Mouse (Mus musculus) limb, embryonic 11.5 days (tissue): Measurements from ENCODE around the gene Ptpru. TPM values are rescaled to one million over a fixed set of nuclear protein-coding genes. Genes with fewer than 3 reads are reported as not detected.
A peak's percentile ranks its signal among the peaks of the same experiment; 100 is the strongest.

Source experiments
- ATAC-seq: fragments of 200-750 bp; cut with Nextera tagmentation; 2 replicates; pipeline ENCODE4 v1.8.0; 2017; ENCODE audit warnings: low read depth; ENCODE audit not compliant: insufficient number of reproducible peaks, low FRiP score, low TSS enrichment
- DNase-seq: peaks from one replicate; pipeline ENCODE4 v3.0.0-alpha.2; 2015; ENCODE audit warnings: low spot score
- H3K27ac ChIP-seq: fragments of 300-500 bp; sonication (generic); replicated peaks from 2 replicates; pipeline ENCODE4 v1.5.1; 2014; ENCODE audit warnings: low read depth, mild to moderate bottlenecking, low read length
- H3K27me3 ChIP-seq: fragments of 300-500 bp; sonication (generic); 2 replicates; pipeline ENCODE4 v1.6.1; 2014; ENCODE audit warnings: mild to moderate bottlenecking, low read length, mixed read lengths; ENCODE audit not compliant: control insufficient read depth, insufficient read depth
- H3K36me3 ChIP-seq: fragments of 300-500 bp; sonication (generic); 2 replicates; pipeline ENCODE4 v1.6.1; 2014; ENCODE audit warnings: mild to moderate bottlenecking, low read length, moderate library complexity, mixed read lengths; ENCODE audit not compliant: control insufficient read depth, insufficient read depth
- H3K4me1 ChIP-seq: fragments of 300-500 bp; sonication (generic); 2 replicates; pipeline ENCODE4 v1.6.1; 2014; ENCODE audit warnings: low read length, mixed read lengths; ENCODE audit not compliant: control insufficient read depth, insufficient read depth
- H3K4me2 ChIP-seq: fragments of 300-500 bp; sonication (generic); 2 replicates; pipeline ENCODE4 v1.6.1; 2014; ENCODE audit warnings: low read depth, mild to moderate bottlenecking, moderate library complexity; ENCODE audit not compliant: severe bottlenecking
- H3K4me3 ChIP-seq: fragments of 300-500 bp; sonication (generic); 2 replicates; pipeline ENCODE4 v1.5.1; 2014; ENCODE audit warnings: low read depth, low read length
- H3K9ac ChIP-seq: fragments of 300-500 bp; sonication (generic); 2 replicates; pipeline ENCODE4 v1.6.1; 2014; ENCODE audit warnings: mild to moderate bottlenecking, low read length
- H3K9me3 ChIP-seq: fragments of 300-500 bp; sonication (generic); 2 replicates; pipeline ENCODE4 v1.6.1; 2016; ENCODE audit warnings: low read length; ENCODE audit not compliant: control insufficient read depth
- WGBS: fragments of 180-500 bp; shearing (Covaris S2); extraction: QIAGEN DNeasy Blood & Tissue Kit; methylation state at CpG from one replicate; pipeline ENCODE4 v1.1.7; 2014; 5-methylcytosine and 5-hydroxymethylcytosine counted together
- polyA plus RNA-seq: library from polyadenylated mRNA; unstranded; fragments of >200 nt; fragmentation: Nextera tagmentation; extraction: Ambion mirVana; gene quantifications from 2 replicates; pipeline ENCODE4 v1.2.1, GENCODE M21; 2014

Gene Ptpru
- polyA plus RNA-seq, 1 experiment from 2014 or later, result 12.5 TPM

DNA sequence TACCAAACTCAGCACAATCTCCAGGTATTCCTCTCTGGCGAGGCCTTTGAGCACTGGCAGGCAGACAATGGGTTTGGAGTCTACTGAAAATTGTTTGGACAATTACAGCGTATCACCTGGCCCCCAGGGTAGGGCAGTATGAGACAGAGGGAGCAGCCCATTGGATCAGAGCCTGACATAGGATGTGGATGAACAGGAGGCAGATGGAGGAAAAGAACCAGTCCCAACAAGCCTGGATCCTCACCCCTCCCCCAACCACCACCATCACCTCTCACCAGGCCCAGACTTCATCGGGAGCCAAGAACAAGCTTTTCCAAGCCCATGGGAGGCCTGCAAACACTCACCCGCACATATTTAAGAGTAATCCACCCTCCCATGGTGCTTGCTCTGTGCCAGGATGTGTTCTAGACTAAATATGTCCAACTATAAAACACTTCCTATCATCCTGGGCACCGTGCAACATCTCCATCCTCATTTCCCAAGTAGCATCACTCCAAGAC, 6.5 kb downstream of the Ptpru start:
- DNase-seq, result no peak
- 75% methylated on average over 5 of the region's 5 CpGs for WGBS
- Histone ChIP-seq H3K4me2 (no peak overlapping the region), H3K27me3 (peaks cover 3% of the 10 kb centered on the region; the same call in 1 of the 2 replicates), H3K4me3 (no peak overlapping the region), H3K9me3 (no peaks in the 10 kb centered on the region), H3K36me3 (no peaks in the 10 kb centered on the region), H3K9ac (no peak overlapping the region), H3K27ac (no peak overlapping the region), H3K4me1 (peaks cover 14% of the 10 kb centered on the region)
- no peak for ATAC-seq

DNA sequence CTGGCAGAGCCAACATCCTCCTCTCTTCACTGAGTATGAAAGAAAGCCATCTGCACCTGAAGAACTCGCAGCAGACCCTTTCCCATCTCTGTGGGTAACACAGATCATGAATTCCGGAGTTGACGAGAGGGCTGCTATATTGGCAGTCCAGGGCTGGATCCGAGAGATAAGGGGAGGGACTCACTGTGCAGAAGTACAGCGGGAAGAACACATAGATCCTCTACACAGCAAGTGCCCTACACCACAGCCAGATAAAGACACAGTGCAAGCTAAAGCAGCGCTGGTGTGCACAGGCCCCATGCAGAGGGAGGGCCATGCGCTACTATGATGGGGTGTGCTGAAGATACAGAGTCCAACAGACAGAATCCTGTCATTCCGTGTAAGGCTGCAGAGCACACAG, 9.0 kb downstream of the Ptpru start:
- Histone ChIP-seq H3K4me2 (no peak overlapping the region), H3K9ac (no peak overlapping the region), H3K27ac (no peak overlapping the region), H3K27me3 (no peaks in the 10 kb centered on the region), H3K9me3 (no peaks in the 10 kb centered on the region), H3K4me3 (no peak overlapping the region), H3K36me3 (no peaks in the 10 kb centered on the region), H3K4me1 (peaks cover 12% of the 10 kb centered on the region; the same call in 1 of the 2 replicates)
- ATAC-seq, result no peak
- no peak for DNase-seq
- WGBS, result 85% methylated on average over 8 of the region's 8 CpGs

DNA sequence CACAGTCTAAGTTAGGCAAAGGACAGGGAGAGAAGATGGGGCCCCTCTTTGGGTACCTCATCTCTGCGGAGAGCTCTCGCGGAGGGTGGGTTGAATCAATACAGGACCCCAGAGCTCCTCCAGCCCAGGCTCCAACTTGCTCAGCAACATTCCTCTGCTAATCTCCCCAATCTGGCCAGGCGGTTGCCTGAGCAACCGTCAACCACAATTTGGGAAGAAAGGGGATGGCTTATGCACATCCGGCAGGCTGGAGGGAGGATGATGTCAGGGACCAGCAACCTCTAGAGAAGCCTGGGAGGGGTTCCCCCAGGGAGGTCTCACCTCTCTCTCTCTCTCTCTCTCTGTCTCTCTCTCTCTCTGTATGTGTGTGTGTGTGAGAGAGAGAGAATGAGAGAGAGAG, 11.2 kb downstream of the Ptpru start:
- ATAC-seq (no peak), DNase-seq (peak; percentile 76)
- H3K36me3 ChIP-seq, result no peaks in the 10 kb centered on the region
- H3K27me3 ChIP-seq, result no peaks in the 10 kb centered on the region
- peaks cover 9% of the 10 kb centered on the region; the same call in 1 of the 2 replicates for H3K4me1 ChIP-seq
- no peak overlapping the region for H3K9ac ChIP-seq
- WGBS, result 3% methylated on average over 6 of the region's 6 CpGs
- no peak overlapping the region for H3K4me3 ChIP-seq
- H3K4me2 ChIP-seq, result no peak overlapping the region
- H3K27ac ChIP-seq, result no peak overlapping the region
- no peaks in the 10 kb centered on the region for H3K9me3 ChIP-seq

DNA sequence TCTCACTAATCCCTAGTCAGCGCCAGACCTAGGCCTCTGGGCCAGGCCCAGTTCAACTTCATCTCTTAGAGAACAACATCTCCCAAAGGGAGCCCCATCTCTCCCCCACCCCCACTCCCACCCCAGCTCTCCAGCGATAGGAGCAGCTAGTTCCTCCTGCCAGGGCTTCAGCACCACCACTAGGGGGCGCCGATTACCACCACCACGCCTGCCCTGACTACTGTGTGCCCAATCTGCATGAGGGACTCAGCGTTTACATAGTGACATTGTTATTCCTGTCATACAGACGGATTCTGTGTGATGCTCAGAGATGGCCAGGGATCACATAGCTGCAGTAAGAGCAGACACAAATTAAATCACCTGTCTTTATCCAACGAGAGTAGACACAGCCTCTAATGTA, 12.3 kb downstream of the Ptpru start:
- Histone ChIP-seq H3K9me3 (no peaks in the 10 kb centered on the region), H3K27ac (no peak overlapping the region), H3K36me3 (no peaks in the 10 kb centered on the region), H3K4me2 (no peak overlapping the region), H3K9ac (no peak overlapping the region), H3K27me3 (no peaks in the 10 kb centered on the region), H3K4me3 (no peak overlapping the region), H3K4me1 (peaks cover 9% of the 10 kb centered on the region; the same call in 1 of the 2 replicates)
- ATAC-seq (no peak), DNase-seq (no peak)
- 48% methylated on average over 8 of the region's 8 CpGs for WGBS

DNA sequence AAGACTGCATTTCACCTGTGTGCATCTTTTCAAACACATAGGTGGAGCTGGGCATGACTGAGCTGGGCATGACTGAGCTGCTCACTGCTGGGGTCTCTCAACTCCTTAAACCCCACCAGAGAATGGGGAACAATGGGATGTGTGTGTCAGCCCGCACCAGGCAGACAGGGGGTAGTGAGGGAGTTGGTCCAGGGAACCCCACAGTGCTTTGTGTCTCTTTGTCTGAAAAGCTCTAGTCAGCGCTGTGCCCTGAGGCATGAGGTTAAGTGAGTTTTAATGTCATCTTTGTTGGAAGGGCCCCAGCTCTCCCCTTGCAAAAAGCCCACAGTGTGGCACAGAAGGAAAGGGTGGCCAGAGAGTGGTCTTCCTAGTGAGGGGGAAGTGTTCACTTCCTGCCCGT, 13.1 kb downstream of the Ptpru start:
- peaks cover 9% of the 10 kb centered on the region; the same call in 1 of the 2 replicates for H3K4me1 ChIP-seq

DNA sequence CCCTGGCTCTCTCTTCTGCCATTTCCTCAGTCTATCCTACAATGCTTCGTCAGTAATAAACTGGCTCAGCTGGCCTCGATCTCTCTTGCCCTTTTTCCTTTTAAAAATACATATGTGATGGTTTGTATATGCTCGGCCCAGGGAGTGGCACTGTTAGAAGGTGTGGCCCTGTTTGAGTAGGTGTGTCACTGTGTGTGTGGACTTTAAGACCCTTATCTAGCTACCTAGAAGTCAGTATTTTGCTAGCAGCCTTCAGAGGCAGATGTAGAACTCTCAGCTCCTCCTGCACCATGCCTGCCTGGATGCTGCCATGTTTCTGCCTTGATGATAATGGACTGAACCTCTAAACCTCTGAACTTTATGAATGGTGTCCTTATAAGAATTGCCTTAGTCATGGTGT, 15.5 kb downstream of the Ptpru start:
- no peak overlapping the region for H3K4me2 ChIP-seq
- H3K4me3 ChIP-seq, result no peak overlapping the region
- H3K27ac ChIP-seq, result no peak overlapping the region
- ATAC-seq (no peak), DNase-seq (no peak)
- H3K27me3 ChIP-seq, result no peaks in the 10 kb centered on the region
- no peak overlapping the region for H3K9ac ChIP-seq
- no peaks in the 10 kb centered on the region for H3K9me3 ChIP-seq
- WGBS, result 75% methylated on average over 3 of the region's 3 CpGs
- no peaks in the 10 kb centered on the region for H3K36me3 ChIP-seq
- peaks cover 9% of the 10 kb centered on the region; the same call in 1 of the 2 replicates for H3K4me1 ChIP-seq

More for the DNA sequence above, 13.1 kb downstream of the Ptpru start:
- H3K9me3 ChIP-seq, result no peaks in the 10 kb centered on the region
- H3K36me3 ChIP-seq, result no peaks in the 10 kb centered on the region
- DNase-seq, result no peak
- H3K9ac ChIP-seq, result no peak overlapping the region
- no peak for ATAC-seq
- no peak overlapping the region for H3K4me3 ChIP-seq
- WGBS, result 77% methylated on average over 3 of the region's 3 CpGs
- H3K4me2 ChIP-seq, result no peak overlapping the region
- no peak overlapping the region for H3K27ac ChIP-seq
- H3K27me3 ChIP-seq, result no peaks in the 10 kb centered on the region

DNA sequence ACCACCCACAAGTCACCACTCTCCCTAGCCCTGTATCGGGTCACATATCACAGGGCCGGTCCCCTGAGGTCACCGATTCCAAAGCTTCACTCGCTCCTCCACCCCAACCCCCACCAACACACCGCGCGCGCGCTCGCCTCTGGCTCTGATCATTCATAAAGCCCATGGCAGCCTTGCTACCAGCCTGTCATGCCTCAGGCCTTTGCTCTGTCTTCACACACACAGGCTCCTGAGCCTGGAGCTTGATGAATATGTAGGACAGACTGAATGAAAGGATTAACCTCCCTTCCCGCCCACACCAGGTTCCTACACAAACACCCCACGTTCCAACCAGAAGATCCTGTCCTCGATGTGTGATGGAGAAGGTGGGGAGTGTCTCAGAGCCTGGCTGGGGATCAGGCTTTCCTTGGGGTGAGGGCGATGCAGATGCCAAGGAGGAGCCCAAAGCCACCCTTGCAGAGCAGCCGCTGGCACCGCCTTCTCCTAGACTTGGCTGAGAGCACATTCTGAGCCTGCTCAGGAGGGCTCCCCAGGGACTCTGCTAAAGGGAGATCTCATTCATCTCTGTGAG, 16.8 kb downstream of the Ptpru start:
- Histone ChIP-seq H3K4me1 (peaks cover 1% of the 10 kb centered on the region; the same call in 1 of the 2 replicates), H3K27me3 (no peaks in the 10 kb centered on the region), H3K4me3 (no peak overlapping the region), H3K9me3 (no peaks in the 10 kb centered on the region), H3K36me3 (no peaks in the 10 kb centered on the region), H3K27ac (no peak overlapping the region), H3K9ac (no peak overlapping the region), H3K4me2 (no peak overlapping the region)
- ATAC-seq (no peak), DNase-seq (no peak)
- WGBS, result 50% methylated on average over 16 of the region's 16 CpGs

DNA sequence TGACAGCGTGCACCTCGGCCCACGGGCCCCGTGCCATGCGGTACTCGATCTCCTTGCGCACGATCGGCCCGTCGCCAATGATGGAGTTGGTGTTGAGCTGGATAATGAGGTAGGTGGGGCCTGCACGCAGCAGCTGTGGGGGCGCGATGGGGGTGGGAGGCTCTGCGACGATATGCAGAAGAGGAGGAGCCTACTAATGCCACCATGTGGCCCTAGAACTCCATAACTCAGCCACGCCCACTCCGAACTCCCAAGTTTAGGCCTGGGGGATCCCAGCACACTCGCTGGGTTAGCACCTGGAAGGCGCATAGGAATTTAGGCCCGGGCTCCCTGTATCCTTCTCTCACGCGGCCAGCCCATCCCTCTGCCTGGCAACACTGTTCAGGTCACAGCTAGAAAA, 19.2 kb downstream of the Ptpru start:
- Histone ChIP-seq H3K36me3 (no peaks in the 10 kb centered on the region), H3K9me3 (no peaks in the 10 kb centered on the region), H3K4me2 (no peak overlapping the region), H3K9ac (no peak overlapping the region), H3K4me3 (no peak overlapping the region), H3K27ac (no peak overlapping the region), H3K27me3 (no peaks in the 10 kb centered on the region), H3K4me1 (no peaks in the 10 kb centered on the region)
- no peak for DNase-seq
- no peak for ATAC-seq
- WGBS, result 45% methylated on average over 23 of the region's 23 CpGs

DNA sequence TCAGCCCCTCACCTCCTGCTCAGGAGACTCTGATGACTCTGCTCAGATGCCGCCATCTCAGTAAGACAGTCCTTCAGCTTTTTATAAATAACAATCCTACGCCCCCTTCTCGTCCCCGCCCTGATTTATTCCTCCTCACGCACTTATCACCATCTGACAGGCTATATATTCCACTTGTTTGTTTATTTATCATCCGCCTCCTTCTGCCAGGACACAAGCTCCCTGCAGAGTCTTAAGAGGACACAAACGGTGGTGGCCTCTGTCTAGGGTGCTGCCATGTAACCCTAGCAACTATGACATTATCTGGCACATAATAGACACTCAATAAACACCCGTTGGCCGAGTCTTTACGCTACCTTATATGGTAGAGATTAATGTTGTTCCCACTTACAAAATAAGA, 22.3 kb downstream of the Ptpru start:
- no peak for DNase-seq
- Histone ChIP-seq H3K36me3 (no peaks in the 10 kb centered on the region), H3K4me2 (no peak overlapping the region), H3K9me3 (no peaks in the 10 kb centered on the region), H3K4me1 (no peaks in the 10 kb centered on the region), H3K9ac (no peak overlapping the region), H3K27ac (no peak overlapping the region), H3K4me3 (no peak overlapping the region), H3K27me3 (no peaks in the 10 kb centered on the region)
- no peak for ATAC-seq
- 78% methylated on average over 10 of the region's 10 CpGs for WGBS
